Mouse (Mus musculus) intestine, postnatal 0 days (tissue): ENCODE measurements around the gene Ccer2. TPM values are rescaled to one million over a fixed set of nuclear protein-coding genes. Genes with fewer than 3 reads are reported as not detected.
A peak's percentile ranks its signal among the peaks of the same experiment; 100 is the strongest.

Source experiments
- ATAC-seq: fragments of 200-750 bp; cut with Nextera tagmentation; 2 replicates; pipeline ENCODE4 v1.8.0; 2017; ENCODE audit warnings: mild to moderate bottlenecking, moderate TSS enrichment, moderate library complexity
- H3K27ac ChIP-seq: fragments of 300-500 bp; sonication (generic); 2 replicates; pipeline ENCODE4 v1.5.1; 2014; ENCODE audit warnings: mild to moderate bottlenecking, low read depth, low read length, moderate library complexity
- H3K27me3 ChIP-seq: fragments of 300-500 bp; sonication (generic); replicated peaks from 2 replicates; pipeline ENCODE4 v1.6.1; 2014; ENCODE audit warnings: low read length, mixed read lengths; ENCODE audit not compliant: control insufficient read depth, insufficient read depth
- H3K36me3 ChIP-seq: fragments of 300-500 bp; sonication (generic); 2 replicates; pipeline ENCODE4 v1.6.1; 2014; ENCODE audit warnings: mild to moderate bottlenecking, moderate library complexity; ENCODE audit not compliant: control insufficient read depth, insufficient read depth
- H3K4me1 ChIP-seq: fragments of 300-500 bp; sonication (generic); replicated peaks from 2 replicates; pipeline ENCODE4 v1.6.1; 2014; ENCODE audit warnings: antibody characterized with exemption, low read length, mixed read lengths; ENCODE audit not compliant: control insufficient read depth, insufficient read depth
- H3K4me2 ChIP-seq: fragments of 300-500 bp; sonication (generic); replicated peaks from 2 replicates; pipeline ENCODE4 v1.6.1; 2014; ENCODE audit warnings: low read depth, mild to moderate bottlenecking, moderate library complexity
- H3K4me3 ChIP-seq: fragments of 300-500 bp; sonication (generic); 2 replicates; pipeline ENCODE4 v1.5.1; 2014; ENCODE audit warnings: low read depth, low read length
- H3K9ac ChIP-seq: fragments of 300-500 bp; sonication (generic); 2 replicates; pipeline ENCODE4 v1.6.1; 2014; ENCODE audit warnings: mild to moderate bottlenecking, low read depth, low read length
- H3K9me3 ChIP-seq: fragments of 300-500 bp; sonication (generic); 2 replicates; pipeline ENCODE4 v1.6.1; 2016; ENCODE audit warnings: mixed run types; ENCODE audit not compliant: control insufficient read depth
- CTCF ChIP-seq: sonication (generic); IDR thresholded peaks from 2 replicates; pipeline ENCODE4 v1.5.1; 2016; ENCODE audit warnings: low read depth, mild to moderate bottlenecking, control low read depth, antibody characterized with exemption, moderate library complexity
- WGBS: fragments of 180-500 bp; shearing (Covaris S2); extraction: QIAGEN DNeasy Blood & Tissue Kit; methylation state at CpG from one replicate; pipeline ENCODE4 v1.1.7; 2014; 5-methylcytosine and 5-hydroxymethylcytosine counted together
- polyA plus RNA-seq: library from polyadenylated mRNA; unstranded; fragments of >200 nt; fragmentation: Nextera tagmentation; extraction: Ambion mirVana; gene quantifications from 2 replicates; pipeline ENCODE4 v1.2.1, GENCODE M21; 2015

Ccer2 gene
- polyA plus RNA-seq, 1 experiment from 2014 or later, result not detected

GRCm38 (mm10) chr7:28790066-28790806, 34.3 kb downstream of the Ccer2 start:
- Histone ChIP-seq H3K9ac (no peak overlapping the region), H3K36me3 (peaks cover 26% of the 10 kb centered on the region), H3K4me1 (peaks cover 5% of the 10 kb centered on the region; the same call in 1 of the 2 replicates), H3K4me2 (no peak overlapping the region), H3K27ac (no peak overlapping the region), H3K4me3 (no peak overlapping the region), H3K9me3 (no peaks in the 10 kb centered on the region), H3K27me3 (no peaks in the 10 kb centered on the region)
- 62% methylated on average over 8 of the region's 8 CpGs for WGBS
- peak; percentile 65 for TF ChIP-seq CTCF
- no peak for ATAC-seq

GRCm38 (mm10) chr7:28791706-28792105, 35.7 kb downstream of the Ccer2 start:
- H3K36me3 ChIP-seq, result peaks cover 11% of the 10 kb centered on the region
- TF ChIP-seq CTCF, result no peak
- no peaks in the 10 kb centered on the region for H3K27me3 ChIP-seq
- peaks cover 5% of the 10 kb centered on the region; the same call in 1 of the 2 replicates for H3K4me1 ChIP-seq
- no peak overlapping the region for H3K9ac ChIP-seq
- no peak overlapping the region for H3K4me2 ChIP-seq
- no peaks in the 10 kb centered on the region for H3K9me3 ChIP-seq
- no peak overlapping the region for H3K4me3 ChIP-seq
- no peak for ATAC-seq
- no peak overlapping the region for H3K27ac ChIP-seq

- no peak overlapping the region for H3K4me2 ChIP-seq
- H3K27ac ChIP-seq, result no peak overlapping the region
- H3K9ac ChIP-seq, result no peak overlapping the region
- peaks cover 6% of the 10 kb centered on the region for H3K36me3 ChIP-seq
- 76% methylated on average over 13 of the region's 14 CpGs for WGBS
- H3K4me1 ChIP-seq, result peaks cover 5% of the 10 kb centered on the region; the same call in 1 of the 2 replicates
- ATAC-seq, result no peak
- no peaks in the 10 kb centered on the region for H3K27me3 ChIP-seq
- no peaks in the 10 kb centered on the region for H3K9me3 ChIP-seq
- no peak overlapping the region for H3K4me3 ChIP-seq
- no peak for TF ChIP-seq CTCF
Measured at GRCm38 (mm10) chr7:28792391-28793185, 36.6 kb downstream of the Ccer2 start.

GRCm38 (mm10) chr7:28793834-28794233, 37.9 kb downstream of the Ccer2 start:
- H3K4me3 ChIP-seq, result no peak overlapping the region
- no peak overlapping the region for H3K27ac ChIP-seq
- no peak for ATAC-seq
- no peak overlapping the region for H3K4me2 ChIP-seq
- TF ChIP-seq CTCF, result peak; percentile 65
- 41% methylated on average over 2 of the region's 2 CpGs for WGBS
- no peak overlapping the region for H3K9ac ChIP-seq
- H3K4me1 ChIP-seq, result peaks cover 5% of the 10 kb centered on the region; the same call in 1 of the 2 replicates
- no peaks in the 10 kb centered on the region for H3K27me3 ChIP-seq
- H3K36me3 ChIP-seq, result no peaks in the 10 kb centered on the region
- no peaks in the 10 kb centered on the region for H3K9me3 ChIP-seq

GRCm38 (mm10) chr7:28794496-28794895, 38.5 kb downstream of the Ccer2 start:
- H3K9ac ChIP-seq, result no peak overlapping the region
- no peaks in the 10 kb centered on the region for H3K9me3 ChIP-seq
- H3K27me3 ChIP-seq, result no peaks in the 10 kb centered on the region
- no peak overlapping the region for H3K4me2 ChIP-seq
- H3K36me3 ChIP-seq, result no peaks in the 10 kb centered on the region
- 86% methylated on average over 3 of the region's 3 CpGs for WGBS
- TF ChIP-seq CTCF, result no peak
- no peak overlapping the region for H3K4me3 ChIP-seq
- H3K27ac ChIP-seq, result no peak overlapping the region
- no peak for ATAC-seq
- peaks cover 5% of the 10 kb centered on the region; the same call in 1 of the 2 replicates for H3K4me1 ChIP-seq

- Histone ChIP-seq H3K27ac (no peak overlapping the region; the same call in 1 of the 2 replicates), H3K4me3 (no peak overlapping the region), H3K27me3 (no peaks in the 10 kb centered on the region), H3K9me3 (no peaks in the 10 kb centered on the region), H3K36me3 (no peaks in the 10 kb centered on the region), H3K4me1 (no peaks in the 10 kb centered on the region), H3K4me2 (peak overlapping the region; percentile 57; the same call in 1 of the 2 replicates), H3K9ac (no peak overlapping the region)
- no peak for ATAC-seq
- 63% methylated on average over 15 of the region's 15 CpGs for WGBS
- no peak for TF ChIP-seq CTCF
Measured at GRCm38 (mm10) chr7:28795832-28796231, 39.9 kb downstream of the Ccer2 start.
